In genomic region chr10:4085363-4086141, GRCm38 (mm10) we compare ENCODE assay signal across 12 mouse cellular contexts.
"Had no signal": no experiment of that assay in that cellular context is flagged by ENCODE, and none has a peak within 500 bp of the region (broad histone marks: within the 10 kb centered on the region; RNA-seq: fewer than 3 reads in every experiment).

No protein-coding gene starts in this region.

- H3K36me3 ChIP-seq: limb, embryonic 13.5 days; midbrain, embryonic 13.5 days had no signal

- H3K27ac ChIP-seq: kidney, postnatal 0 days; limb, embryonic 13.5 days; liver, embryonic 14.5 days; midbrain, embryonic 13.5 days had no signal

- H3K9me3 ChIP-seq: limb, embryonic 13.5 days; midbrain, embryonic 13.5 days had no signal

- H3K4me2 ChIP-seq: limb, embryonic 13.5 days; midbrain, embryonic 13.5 days had no signal

- H3K27me3 ChIP-seq: limb, embryonic 13.5 days; midbrain, embryonic 13.5 days had no signal

- DNase-seq: kidney, adult 11 months; kidney, adult 9 months; kidney, postnatal 36 days; left cerebral cortex, postnatal 4 days; lung, adult 18-20 months; lung, postnatal 4 days; thymus, adult 18-20 months; thymus, postnatal 25 days had no signal

- H3K9ac ChIP-seq: limb, embryonic 13.5 days; liver, embryonic 14.5 days; midbrain, embryonic 13.5 days had no signal

- H3K4me3 ChIP-seq: limb, embryonic 13.5 days; midbrain, embryonic 13.5 days had no signal

- ATAC-seq: midbrain, embryonic 13.5 days had no signal

- H3K4me1 ChIP-seq: limb, embryonic 13.5 days had no signal
